Mouse (Mus musculus): ENCODE measurements around the gene Pofut2.

The Pofut2 gene

DNA sequence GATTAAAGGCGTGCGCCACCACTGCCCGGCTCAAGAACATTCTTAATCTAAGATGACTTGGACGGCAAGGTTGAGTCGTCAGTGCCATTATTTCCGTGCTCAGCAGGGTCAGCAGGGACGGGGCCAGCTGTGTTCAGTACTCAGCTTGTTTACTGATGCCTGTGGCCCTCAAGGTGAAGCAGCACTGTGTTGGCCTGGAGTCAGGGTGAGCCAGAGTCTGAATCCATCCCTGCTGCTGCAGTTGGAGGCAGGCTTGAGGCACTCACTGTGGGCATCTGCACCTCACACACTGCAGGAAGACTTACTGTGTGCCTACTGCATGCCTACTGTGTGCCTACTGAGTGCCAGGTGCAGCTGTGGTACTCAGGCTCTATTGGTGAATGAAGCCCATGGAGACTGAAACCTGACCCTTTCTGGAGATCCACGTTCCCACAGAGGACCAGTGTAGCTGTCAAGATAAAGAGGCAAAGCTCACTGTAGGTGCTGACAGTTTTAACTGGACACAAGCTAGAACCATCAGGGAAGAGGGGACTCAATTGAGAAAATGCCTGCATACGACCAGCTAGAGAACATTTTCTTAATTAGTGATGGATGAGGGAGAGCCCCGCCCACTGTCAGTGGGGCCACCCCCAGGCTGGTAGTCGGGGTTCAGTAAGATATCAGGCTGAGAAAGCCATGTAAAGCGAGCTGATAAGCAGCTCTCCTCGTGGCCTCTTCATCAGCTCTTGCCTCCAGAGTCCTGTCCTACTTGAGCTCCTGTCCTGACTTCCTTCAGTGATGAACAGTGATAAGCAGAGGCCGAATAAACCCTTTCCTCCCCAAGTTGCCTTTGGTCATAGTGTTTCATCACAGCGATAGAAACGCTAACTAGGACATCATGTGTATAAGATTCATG lies 26.9 kb upstream of the Pofut2 start:
- no peak for DNase-seq

DNA sequence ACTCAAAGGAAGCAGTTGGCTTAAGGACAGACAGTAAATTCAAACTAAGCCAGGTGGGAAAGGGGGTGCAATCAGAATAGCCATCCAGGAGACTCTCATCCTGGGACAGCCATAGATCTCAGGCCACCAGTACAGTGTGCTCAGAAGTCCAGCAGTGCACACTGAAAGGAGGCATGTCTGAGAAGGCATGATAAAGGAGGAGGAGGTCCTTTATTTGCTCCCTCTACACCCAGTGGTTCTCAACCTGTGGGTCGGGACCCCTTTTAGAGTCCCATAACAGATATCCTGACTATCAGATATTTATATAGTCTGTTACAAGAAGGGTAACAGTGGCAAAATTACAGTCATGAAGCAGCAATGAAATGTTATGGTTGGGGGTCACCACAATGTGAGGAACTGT lies 25.8 kb upstream of the Pofut2 start:
- DNase-seq: no peak

GRCm38 (mm10) chr10:77234991-77235616 lies 23.9 kb upstream of the Pofut2 start:
- no peak for DNase-seq

GRCm38 (mm10) chr10:77237795-77238580 lies 21.0 kb upstream of the Pofut2 start:
- no peak for DNase-seq

GRCm38 (mm10) chr10:77240764-77241163 lies 18.3 kb upstream of the Pofut2 start:
- DNase-seq: no peak

DNA sequence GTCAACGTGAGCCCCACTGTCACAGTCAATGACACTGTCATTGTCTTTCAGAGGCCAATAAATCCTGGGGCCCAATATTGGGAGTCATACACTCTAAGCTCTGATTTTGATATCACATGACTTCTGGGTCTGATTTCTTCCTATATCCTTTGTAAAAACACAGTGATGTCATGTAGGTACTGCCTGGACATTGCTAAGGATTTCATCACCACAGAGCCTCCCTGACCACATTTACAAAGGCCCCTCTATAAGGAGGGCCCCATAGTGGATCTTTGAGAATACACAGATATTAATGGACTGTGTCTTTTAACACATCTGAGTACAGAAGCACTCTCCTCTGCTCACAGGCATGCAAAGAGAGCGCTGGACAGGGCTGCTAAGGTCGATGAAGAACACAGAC lies 16.6 kb upstream of the Pofut2 start:
- no peak for DNase-seq

- DNase-seq: peak; percentile 67
Observed at GRCm38 (mm10) chr10:77242871-77243270, 16.1 kb upstream of the Pofut2 start.

GRCm38 (mm10) chr10:77243572-77244161 lies 15.4 kb upstream of the Pofut2 start:
- no peak for DNase-seq

DNA sequence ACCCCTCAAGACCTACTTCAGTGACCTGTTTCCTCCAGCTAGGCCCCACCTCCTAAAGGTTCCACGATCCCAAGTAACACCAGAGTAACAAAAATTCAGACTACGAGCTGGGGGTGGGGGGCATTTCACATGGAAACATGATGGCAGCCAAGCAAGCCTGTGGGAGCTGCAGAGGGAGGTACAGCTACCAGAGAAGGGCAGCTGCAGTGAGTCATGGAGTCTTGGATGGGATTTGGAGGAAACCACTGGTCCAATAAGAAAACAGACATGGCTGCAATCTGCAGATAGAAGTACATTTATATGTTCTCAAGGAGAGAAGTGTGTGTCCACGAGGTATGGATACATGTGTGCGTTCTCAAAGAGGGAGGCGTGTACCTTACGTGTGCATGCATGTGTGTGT lies 14.2 kb upstream of the Pofut2 start:
- DNase-seq: no peak

DNA sequence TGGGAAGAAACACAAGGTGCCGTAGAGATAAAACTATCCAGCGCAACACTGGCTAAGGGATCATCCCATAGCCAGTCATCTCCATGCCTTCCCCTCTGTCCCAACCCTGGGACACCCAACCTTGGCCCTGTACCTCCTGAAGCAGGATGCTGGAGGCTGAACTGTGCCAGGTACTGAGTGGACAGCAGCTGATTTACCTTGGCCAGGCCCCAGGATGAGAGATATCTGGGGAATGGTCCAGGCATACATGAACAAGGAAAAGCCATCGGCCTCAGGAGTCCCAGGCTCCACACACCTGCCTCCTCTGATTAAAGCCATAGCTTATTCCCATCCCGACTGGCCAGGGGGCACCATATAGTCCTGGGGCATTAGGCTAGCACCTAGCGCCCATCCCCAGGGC lies 12.0 kb upstream of the Pofut2 start:
- DNase-seq: no peak

DNA sequence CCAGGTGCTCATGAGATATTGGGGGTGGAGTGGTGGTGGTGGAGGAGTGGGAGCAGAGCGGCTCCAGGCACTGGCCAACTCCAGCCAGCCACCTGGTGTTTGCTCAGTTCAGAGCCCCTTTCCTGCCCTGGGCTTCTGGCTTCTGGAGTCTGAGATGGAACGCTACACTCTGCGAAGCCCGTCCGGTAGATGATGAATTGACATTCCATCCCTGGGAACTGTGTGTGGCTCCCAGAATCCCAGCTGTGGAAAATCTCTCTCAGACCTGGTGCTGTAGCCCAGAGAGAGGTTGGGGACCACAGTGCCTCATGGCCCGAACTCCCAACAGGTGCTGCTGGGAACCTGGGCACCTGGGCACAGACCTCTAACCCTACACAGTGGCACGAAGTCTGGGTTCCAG lies 11.3 kb upstream of the Pofut2 start:
- no peak for DNase-seq

DNA sequence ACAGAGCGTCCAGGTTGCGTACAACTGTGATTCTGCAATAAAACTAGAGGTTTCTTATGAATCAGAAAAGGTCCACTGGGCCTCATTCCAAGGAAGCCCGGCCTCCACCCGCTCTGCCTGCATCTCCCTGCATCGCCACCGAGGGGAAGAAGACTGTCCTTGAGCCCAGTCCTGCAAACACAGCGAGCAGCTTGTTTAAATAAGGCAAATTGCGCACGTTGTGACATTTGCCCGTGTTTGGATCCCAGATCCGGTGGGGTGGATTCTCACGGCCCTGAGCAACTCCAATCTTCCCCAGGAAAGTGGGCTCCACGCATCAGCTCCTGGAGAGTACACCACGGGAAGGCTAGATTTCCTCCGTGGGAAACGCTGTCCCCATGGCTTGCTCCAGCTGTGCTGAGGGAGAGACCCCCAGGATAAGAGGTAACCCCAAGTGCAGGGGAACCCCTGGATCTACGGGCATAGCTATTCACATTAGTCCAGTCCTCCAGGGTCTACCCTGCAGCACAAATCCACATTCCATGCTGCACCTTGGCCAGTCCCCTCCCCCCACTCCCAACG lies 7.7 kb upstream of the Pofut2 start:
- DNase-seq: peak; percentile 14

DNA sequence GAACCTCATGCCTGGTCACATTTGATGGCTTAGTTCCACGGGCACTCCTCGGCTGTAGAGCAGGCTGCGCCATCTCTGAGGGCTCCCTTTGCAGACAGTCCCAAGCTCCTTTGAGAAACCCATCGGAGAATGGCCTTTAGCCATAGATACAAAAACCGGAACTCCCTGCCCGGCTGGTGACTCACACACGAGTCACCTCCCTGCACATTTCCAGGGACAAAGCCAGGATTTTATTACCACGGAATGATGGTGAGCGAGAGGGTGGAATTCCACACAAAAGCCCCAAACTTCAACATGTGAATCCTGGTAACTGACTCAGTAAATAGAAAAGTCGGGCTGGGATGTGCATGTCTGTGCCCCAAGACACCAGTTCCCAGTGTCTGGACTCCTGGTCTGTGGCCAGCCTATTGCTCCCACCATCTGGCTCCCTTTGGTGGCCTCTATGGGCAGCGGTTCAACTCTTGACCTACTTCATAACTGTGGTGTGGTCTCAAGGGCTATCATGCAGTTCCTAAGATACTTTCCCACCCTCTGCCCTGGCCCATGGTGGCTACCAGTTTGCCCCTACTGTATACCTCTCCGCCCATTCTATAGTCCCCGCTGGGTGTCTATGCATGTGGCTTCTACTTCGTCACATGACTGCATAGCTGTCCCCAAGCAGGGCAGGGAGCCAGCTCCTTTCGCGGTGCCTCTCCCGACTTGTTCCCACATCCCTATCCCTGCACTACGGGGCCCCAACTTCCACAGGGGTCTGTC lies 7.1 kb upstream of the Pofut2 start:
- DNase-seq: peak; percentile 47

DNA sequence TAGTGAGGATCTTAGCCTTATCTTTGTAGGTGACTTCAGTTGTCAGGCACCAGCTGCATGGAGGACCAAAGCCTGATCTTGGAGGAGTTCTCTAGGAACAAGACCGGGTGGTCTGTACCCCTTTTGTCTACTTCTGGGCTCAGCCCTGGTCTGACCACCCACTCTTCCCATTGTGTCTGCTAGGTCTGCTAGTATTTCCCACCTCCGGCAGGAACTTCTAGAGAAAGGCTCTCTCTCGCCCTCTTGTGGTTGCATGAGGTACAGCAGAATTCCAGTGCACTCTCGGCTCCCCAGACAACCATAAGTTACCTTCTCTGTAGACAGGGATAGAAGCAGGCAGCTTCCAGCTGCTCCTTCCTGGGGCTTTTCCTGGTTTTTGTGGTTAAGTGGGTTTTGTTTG lies 6.2 kb upstream of the Pofut2 start:
- peak; percentile 85 for DNase-seq

- DNase-seq: no peak
Observed at GRCm38 (mm10) chr10:77255231-77255630, 3.8 kb upstream of the Pofut2 start.

GRCm38 (mm10) chr10:77255676-77256075 lies 3.3 kb upstream of the Pofut2 start:
- no peak for DNase-seq

- no peak for DNase-seq
Observed at GRCm38 (mm10) chr10:77258041-77258590, 902 bp upstream of the Pofut2 start.

DNA sequence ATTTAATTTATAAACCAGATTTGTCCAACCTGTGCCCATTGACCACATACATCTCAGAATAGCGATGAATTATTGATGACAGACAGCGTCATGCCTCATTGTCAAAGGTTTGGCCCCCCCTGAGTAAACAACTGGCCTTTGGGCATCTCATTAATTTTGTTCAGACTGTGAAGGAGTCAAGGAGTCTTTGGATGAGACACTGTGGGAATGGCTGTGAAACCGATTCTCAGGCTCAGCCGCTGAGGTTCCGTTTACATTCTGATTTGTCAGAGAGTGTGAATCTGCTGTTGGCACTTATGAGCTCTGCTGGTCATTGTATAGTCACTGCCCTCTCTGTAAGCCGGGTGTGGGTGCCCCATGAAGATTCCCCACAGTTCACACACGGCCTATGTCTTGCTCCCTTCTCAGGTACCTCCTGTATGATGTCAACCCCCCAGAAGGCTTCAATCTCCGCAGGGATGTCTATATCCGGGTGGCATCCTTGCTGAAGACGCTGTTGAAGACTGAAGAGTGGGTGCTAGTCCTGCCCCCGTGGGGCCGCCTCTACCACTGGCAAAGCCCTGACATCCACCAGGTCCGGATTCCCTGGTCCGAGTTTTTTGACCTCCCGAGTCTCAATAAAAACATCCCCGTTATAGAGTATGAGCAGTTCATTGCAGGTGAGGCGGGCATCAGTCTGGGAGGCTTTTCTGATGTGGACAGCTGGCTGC lies 1.3 kb downstream of the Pofut2 start:
- DNase-seq: no peak

GRCm38 (mm10) chr10:77266281-77266680 lies 7.3 kb downstream of the Pofut2 start:
- peak; percentile 58 for DNase-seq

DNA sequence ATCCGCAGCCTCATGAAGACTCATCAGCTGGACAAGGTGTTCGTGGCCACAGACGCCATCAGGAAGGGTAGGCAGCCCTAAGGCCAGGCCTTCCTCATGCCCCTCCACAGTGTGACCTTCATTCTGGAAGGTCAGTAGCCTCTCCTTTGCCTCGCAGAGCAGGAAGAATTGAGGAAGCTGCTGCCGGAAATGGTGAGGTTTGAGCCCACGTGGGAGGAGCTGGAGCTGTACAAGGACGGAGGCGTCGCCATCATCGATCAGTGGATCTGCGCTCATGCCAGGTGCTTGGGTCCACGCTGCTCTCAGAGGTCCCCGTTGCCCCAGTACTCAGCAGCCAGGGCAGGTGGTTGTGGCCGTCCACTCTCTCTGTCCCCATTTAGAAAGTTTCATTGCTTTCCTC lies 8.0 kb downstream of the Pofut2 start:
- no peak for DNase-seq

GRCm38 (mm10) chr10:77269129-77269528 lies 10.1 kb downstream of the Pofut2 start:
- no peak for DNase-seq
